Mouse (Mus musculus) embryonic fibroblast, embryonic 13.5 days (primary cell): ENCODE measurements around the gene Plekhf1.

ENCODE experiments used
- CTCF ChIP-seq: IDR thresholded peaks from 2 replicates; pipeline ENCODE4 v1.5.1; 2011; ENCODE audit warnings: mild to moderate bottlenecking, control low read depth, low read length, moderate library complexity, borderline replicate concordance; ENCODE audit not compliant: insufficient read depth
- POLR2A ChIP-seq: IDR thresholded peaks from 2 replicates; pipeline ENCODE4 v1.6.1; 2011; ENCODE audit warnings: low read depth, mild to moderate bottlenecking, control low read depth, low read length, moderate library complexity

DNA sequence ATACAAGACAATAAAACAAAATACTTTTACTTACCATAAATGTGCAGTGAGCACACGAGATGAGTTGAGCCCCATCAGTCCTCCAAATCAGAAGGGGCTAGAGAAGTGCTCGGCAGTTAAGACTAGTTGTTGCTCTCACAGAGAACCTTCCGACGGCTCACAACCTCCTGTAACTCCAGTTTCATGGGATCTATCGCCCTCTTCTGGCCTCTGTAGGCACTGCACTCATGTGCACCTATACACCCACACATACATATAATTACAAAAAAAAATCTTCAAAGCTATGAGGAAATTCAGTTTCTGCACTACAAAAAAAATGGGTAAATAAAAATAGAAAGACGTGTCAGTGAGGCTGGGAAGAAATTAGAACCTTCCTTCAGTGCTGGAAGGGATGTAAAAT, 23.5 kb downstream of the Plekhf1 start:
- no peak for TF ChIP-seq POLR2A
- TF ChIP-seq CTCF, result no peak
